Mouse (Mus musculus) urinary bladder, postnatal 10 days (tissue): ENCODE data around the gene Cct6b.

ENCODE experiments used
- DNase-seq: peaks from one replicate; pipeline ENCODE4 v3.0.0; 2022; ENCODE audit warnings: low spot score

The Cct6b gene

DNA sequence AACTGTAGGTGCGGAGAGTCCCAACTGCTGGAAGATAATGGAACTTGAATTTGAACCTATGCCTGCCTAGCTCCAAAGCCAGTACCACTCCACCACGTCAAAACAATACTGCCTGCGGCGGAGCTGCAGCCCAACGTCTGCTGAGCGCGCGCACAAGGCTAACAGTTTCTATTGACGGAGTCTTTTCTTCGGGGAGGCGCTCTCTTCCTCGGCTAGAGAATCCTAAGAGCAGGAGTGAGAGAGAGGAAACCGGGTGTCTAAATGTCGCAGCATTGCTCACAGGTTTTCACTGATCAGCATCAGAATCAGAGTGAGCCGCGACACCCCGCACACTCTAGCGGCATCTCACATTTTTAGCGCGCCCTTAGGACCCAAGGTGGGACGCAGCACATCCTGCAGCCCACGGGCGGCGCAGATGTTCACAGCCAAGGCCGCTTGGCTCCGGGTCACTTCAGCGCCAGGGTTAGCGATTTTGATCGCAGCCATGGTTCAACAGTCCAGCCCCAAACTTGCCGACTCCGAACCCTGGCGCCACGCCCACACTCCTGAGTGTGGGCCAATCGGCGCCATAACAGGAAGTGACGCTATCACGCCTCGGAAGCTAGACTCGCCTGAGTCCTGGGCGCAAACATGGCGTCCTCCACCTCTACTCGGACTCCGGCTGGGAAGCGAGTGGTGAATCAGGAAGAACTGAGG, at the start of gene Cct6b, which contains the start of gene Zfp830:
TSS of gene Cct6b (minus strand) at position 580 of the 696 bp plus-strand sequence.
TSS of gene Zfp830 (plus strand) at position 604 of the 696 bp plus-strand sequence.
- peak; percentile 75 for DNase-seq

DNA sequence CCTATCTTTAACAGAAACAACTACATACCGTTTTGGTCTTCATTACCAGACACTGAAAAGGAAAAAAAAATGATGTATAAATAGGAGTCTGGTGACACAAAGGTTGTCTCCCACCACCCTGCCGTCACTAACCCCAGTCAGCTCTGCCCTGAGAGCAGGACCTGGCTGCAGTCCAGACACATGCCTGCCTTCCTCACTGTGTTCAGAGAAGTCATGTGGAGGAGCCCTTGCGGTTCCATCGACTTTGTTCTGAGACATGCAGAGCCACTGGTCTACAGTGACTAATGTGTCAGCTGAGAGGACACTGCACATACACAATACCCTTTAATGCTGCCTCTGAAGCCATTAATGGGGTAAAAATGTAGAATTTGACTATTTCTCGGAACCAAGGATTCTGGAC, 44.4 kb upstream of the Cct6b start:
- DNase-seq: no peak

DNA sequence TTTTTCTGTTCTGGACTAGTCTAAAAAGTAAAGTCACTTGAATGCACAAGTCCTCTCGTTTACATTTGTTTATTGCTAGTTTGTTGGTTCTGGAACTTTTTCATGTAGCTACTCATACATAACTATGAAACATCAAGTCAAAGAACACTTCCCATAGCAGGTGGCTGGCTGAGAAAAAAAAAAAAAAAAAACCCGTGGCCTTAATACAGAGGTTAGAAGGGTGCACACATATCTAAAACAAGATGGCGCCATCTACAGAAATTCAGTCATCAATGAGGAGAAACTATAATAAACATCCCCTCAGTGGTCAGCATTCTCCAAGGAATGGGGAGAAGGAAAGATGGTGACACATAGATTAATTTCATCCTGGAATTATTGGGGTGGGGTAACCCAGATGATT, 43.2 kb upstream of the Cct6b start:
- DNase-seq: no peak

DNA sequence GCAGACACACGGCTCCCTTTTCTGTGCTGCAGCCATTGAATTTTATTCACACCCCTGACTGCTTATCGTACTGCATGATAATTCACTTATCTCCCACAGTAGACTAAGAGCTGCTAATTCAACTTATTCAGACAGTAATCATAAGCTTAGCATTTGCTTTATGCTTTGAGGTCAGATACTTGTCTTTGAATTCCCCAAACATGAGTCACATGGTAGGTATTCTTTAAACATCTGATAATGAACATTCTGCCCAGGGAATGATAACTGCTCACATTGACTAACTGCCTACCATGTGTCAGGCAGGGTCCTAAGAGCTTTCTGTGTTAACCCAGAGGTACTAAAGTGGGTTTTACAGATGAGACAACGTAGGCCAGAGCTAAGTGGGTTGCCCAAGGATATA, 42.5 kb upstream of the Cct6b start:
- DNase-seq: no peak

DNA sequence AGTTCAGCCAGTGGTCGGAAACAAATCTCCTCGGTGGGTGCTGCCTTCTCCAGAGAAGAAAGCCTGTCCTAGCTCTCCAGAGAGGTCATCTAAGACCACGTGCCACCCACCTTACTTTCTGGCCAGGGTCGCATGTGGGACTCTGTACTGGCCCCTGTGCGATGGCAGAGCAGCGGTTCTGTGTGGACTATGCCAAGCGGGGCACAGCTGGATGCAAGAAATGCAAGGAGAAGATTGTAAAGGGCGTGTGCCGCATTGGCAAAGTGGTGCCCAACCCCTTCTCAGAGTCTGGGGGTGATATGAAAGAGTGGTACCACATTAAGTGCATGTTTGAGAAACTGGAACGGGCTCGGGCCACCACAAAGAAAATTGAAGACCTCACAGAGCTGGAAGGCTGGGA, 19.3 kb upstream of the Cct6b start:
- no peak for DNase-seq

DNA sequence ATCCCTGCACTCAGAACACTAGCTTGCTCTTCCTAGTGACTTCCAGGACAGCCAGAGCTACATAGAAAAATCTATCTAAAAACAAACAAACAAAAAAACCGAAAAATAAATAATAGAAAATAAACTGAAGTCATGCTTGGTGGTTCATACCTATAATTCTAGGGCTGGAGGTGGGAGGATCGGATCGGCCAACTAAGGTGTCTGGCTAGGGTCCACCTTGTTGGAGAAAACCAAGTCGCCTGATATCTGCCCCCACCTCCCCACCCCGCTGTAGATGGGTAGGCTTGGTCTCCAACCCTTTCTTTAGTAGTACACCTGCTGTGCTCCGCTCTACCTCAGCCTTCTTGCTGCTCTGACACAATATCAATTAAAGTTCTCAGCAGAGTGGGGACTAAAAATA, 18.1 kb upstream of the Cct6b start:
- no peak for DNase-seq

DNA sequence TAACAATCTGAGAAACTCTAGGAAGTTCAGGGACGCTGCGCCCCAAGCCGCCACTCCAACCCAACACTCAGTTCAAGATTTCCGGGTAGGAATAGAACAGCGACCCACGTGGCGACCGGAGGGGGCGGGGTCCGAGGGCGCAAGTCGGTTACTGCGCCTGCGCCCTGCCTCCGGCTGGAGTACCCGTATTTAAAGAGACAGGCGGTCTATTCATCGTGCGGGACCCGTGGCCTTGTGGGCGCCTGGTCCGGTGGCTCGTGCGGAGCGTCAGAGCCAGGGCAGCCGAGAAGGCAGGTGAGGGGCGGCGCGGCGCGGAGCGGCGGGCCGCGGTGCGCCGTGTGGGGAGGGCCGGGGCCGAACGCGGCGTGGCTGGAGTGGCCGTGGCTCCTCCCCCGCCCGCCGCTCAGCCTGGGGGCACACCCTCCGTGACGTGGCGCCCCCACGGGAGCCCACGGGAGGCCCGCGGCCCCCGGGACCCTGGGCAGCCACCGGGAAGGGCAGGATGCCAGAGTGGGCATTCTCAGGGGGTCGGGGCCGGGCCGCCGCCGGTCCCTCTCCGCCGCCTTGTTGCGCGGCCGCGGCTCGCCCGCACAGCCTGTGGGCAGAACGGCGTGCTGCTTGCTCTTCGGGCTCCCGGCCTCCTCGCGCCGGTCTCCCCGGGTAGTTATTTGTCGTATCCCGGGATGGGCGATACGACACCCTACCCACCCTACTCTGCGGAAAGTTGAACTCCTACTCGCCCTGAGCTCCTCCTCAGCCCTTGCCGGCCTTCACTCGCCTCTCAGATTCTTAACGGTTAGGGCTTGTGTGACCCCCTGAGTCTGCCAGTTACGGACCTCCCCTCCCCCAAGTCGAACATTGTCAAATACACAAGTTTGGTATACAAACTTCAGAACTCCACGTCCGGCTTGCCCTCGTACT, 17.1 kb upstream of the Cct6b start, which contains the start of gene Lig3:
TSS of gene Lig3 (plus strand) at position 126 of the 921 bp plus-strand sequence.
- DNase-seq: peak; percentile 77

DNA sequence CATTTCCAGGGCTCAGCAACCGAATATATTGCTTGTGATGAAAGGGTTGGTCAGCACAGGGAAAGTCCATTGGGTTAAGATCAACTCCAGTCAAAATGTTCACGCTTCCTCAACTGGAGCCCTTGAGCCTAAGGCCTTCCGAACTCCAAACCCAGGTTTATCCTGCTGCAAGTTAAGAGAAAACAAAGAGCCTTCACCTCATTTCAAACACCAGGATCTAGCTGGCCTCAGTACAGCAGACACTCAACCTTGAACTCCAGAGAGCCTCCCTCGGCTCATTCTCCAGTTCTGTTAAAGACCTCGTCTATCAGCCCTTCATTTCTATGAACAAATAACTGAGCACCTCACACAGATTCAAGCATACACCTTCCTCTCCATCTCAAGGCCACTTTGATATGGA, 16.0 kb upstream of the Cct6b start:
- no peak for DNase-seq

DNA sequence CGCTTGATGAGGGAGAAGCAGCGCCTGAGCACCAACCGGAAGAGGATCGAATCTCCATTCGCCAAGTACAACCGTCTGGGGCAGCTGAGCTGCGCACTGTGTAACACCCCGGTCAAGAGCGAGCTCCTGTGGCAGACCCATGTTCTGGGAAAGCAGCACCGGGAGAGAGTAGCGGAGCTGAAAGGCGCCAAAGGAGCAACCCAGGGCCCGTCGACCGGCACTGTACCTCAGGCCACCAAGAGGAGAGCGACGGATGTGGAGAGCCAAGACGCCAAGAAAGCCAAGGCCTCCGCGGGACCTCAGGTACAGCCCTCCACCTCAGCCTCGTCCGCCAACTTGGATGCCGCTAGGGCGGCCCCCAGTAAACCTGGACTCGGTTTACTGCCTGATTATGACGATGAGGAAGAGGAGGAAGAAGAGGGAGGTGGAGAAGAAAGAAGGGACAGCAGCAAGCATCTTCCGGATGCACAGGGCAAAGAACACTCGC, 360 bp upstream of the Cct6b start:
- no peak for DNase-seq

DNA sequence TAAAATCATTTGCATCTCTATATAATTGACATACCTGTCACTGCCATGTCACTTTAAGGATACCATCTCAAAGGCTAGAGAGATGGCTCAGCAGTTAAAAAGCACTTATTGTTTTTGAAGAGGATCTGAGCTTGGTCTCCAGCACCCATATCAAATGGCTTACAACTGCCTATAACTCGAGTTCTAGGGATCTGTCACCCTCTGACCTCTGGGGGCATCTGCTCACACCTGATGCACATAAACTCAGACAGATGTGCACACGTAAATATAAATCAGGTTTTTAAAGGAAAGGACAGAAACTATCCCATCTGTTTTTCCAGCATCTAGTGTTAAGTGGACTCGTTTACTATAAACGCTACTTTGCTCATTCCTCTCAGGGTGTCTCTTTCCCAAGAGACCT, 860 bp downstream of the Cct6b start:
- no peak for DNase-seq

DNA sequence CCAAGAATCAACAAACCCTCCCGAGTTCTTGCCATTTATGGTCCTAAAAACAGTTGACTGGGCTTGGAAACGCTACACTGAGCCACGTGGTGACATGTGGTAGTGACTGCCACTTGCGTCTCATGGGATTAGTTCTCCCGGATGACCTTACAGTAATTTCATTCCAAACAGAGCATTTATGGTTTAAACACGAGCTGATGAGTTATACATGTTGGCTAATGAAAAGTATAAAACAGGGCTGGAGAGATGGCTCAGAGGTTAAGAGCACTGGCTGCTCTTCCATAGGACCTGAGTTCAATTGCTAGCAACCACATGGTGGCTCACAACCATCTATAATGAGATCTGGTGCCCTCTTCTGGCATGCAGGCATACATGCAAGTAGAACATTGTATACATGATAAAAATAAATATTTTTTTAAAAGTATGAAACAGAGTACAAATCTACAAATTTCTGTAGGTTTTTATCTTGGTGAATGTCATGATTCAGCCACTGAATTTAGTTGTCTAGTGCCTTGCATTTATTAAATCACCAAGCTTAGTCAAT, 1.8 kb downstream of the Cct6b start:
- no peak for DNase-seq

DNA sequence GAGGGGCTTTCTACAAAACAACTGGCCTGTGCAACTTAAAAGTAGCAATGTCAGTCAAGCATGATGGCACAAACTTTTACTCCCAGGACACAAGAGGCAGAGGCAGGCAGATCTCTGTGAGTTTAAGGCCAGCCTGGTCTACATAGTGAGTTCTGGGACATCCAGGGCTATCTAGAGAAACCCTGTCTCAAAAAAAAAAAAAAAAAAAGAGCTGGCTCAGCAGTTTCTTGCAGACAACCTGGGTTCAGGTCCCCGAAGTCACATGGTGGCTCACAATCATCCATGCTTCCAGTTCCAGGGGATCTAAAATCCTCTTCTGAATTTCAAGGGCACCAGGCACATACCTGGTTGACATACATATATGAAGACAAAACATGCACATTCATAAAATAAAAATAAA, 8.2 kb downstream of the Cct6b start:
- no peak for DNase-seq

DNA sequence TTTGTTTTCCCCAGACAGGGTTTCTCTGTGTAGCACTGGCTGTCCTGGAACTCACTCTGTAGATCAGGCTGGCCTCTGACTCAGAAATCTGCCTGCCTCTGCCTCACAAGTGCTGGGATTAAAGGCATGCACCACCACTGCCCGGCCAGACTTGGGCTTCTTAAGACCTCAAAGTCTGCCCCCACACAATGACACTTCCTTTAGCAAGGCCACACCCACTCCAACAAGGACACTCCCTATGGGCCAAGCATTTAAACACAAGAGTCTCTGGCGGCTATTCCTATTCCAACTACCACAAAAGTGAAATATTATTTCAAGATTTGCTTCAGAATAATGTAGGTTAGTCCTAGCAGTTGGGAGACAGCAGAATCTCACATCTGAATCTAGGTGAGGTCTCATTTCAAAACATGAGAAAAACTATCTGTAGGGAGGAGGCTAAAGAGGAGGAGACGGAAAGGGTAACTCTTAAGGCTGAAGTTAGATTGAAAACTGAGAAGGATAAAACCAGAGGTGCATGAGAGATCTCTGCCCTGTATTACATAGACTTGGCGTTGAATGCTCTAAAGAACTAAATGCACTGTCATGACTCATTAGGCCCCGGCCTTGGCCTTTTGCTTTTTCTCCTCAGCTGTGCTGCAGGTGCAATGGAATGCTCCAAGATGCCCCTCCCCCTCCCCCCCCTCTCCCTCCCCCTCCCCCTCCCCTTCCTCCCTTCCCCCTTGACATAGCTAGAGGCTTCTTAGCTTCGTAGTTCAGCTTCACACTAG, 11.6 kb downstream of the Cct6b start:
- DNase-seq: no peak

DNA sequence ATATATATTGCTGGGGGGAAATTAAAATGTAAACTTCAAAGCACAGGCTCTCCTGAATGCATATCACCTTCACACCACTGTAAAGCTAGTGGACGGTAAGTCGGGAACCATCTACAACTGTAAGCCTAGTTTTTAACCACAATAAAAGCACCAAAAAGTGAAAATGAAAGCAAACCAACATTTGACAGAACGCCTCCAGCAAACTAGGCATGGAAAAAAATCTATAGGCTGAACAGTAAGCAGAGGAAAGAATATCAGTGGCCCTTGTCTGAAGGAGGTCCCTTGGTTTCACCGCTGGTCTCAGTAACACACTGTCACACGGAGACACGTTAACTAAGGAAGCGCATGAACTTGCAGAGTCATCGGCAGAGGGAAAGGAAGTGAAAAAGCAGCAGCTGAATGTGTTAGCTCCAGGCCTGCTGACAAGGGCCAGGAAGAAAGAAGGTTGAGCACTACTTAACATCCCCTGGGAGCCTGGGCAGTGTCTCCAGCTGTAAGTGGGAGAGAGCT, 17.2 kb downstream of the Cct6b start:
- no peak for DNase-seq

DNA sequence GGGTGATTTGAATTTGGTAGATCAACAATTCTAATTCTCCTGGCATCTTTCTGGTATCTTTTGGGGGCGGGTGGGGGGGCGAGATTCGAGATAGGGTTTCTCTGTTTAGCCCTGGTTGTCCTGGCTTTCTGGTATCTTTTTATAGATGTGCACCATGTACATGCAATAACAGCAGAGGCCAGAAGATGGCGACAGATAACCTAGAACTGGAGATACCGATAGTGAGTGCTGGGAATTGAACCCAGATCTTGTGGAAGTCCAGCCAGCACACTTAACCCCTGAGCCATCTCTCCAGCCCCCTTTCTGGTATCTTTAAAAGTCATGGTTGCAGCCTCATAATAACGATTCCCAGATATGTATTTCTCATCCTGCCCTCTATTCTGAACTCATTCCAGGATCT, 18.0 kb downstream of the Cct6b start:
- DNase-seq: no peak

DNA sequence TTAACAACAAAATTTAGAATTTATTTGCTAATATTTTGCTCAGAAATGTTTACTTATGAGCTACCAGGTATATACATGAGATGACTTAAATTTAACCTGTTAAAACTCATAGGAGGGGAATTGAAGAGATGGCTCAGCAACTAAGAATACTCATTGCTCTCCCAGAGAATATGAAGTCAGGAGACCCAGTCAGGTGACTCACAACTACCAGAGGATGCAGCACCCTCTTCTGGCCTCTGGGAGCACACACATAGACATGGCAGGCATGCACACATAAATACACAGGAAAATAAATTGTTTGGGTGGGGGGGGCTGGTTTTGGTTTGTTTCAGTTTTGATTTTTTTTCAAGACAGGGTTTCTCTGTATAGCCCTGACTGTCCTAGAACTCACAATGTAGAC, 25.1 kb downstream of the Cct6b start:
- no peak for DNase-seq

DNA sequence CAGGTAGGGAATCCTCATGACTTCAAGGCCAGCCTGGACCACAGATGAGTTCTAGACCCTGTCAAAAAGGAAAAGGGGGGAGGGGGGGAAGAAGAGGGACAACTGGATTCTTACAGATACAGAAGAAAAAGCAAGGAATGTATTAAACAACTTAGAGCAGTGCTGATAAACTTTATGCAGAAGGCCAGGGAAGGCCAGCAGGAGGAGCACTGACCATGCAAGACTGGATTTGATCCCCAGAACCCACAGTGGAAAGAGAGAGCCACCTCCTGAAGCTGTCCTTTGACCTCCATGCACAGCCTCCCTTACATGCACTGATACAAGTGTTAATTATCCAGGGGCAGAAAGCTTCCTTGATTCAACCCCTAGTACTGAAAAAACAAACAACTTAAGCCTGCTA, 29.9 kb downstream of the Cct6b start:
- no peak for DNase-seq

DNA sequence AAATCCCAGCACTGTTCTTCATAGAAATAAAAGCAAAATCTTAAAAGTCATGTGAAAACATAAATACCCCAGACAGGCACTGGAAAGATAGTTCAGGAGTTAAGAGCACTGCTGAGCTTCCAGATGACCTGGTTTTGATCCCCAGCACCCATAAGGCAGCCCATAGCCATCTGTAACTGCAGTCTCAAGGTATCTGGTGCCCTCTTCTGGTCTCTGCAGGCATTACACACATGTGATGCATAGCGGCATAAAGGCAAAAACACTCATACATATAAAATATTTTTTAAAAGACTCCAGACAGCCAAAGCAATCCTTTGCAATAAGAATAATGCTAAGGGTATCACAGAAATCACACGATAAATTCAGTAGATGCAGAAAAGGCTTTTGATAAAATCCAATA, 37.3 kb downstream of the Cct6b start:
- DNase-seq: no peak

DNA sequence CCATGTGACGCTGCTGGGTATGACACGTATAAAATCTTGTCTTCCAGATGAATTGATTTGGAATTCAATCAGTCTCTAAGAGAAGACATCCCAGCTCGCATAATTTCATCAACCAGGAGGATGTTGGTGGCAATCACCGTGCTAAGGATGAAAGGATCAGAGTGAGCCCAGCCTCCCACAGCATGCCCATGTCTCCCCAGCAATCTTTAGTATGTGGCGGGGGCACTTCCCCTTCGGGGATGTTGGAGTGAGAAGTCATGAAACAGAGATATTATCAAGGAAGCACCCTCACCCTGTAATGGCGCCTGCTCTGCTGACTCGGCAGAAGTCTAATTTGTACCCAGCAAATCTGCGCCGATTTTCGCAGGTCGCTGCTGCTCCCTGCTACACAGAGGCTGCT, 44.8 kb downstream of the Cct6b start:
- DNase-seq: no peak

DNA sequence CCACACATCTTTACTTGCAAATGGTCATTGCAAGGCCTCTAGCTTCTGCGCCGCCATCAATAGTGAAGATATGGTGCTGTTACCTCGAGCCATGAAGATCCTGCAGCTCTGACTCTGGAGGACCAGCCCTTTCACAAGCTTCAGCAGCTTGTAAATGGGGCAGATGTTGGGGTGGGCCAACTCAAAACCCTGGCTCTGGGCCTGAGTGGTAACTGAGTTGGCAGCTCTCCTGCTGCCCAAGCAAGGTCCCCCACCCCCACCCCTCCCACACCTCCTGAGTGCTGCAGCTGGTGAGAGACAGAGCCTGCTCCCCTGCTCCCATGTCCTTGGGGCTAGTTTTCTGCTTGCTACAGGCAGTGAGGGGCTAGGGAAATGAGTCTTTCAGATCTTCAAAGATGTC, 51.4 kb downstream of the Cct6b start:
- no peak for DNase-seq

DNA sequence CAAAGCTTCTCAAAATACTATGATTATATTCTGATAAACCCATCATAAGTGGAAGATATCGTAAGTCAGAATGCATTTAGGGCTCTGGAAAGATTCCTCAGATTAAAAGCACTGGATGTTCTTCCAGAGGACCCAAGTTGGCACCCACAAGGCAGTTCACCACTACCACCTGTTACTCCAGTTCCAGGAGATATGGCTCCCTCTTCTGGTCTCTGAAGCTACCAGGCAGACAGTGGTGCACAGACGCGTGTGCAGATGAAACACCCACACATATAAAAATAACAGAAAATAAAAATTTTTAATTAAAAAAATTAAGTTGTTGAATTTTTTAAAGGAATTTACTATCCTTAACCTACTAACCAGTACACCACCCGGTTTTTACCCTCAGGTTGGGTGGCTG, 55.2 kb downstream of the Cct6b start:
- DNase-seq: no peak

DNA sequence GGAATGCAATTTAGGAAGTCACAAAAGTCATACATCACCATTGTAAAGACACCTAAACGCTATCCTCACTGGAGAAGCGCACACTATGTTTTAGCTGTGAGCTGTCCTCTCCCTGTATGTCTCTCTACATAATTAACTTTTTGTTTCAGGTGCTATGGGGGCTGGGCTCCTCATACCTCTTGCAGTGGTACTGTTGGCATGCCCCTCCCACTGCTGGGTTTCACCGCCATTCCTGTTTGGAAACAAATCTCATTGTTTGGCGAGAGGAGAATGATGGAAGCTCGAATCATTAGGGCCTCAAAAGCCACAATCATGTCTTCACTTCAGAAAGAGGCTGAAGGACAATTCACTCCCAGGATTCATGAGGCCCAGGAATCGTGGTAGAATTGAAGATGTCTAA, 59.0 kb downstream of the Cct6b start:
- no peak for DNase-seq
